Mouse (Mus musculus) liver, postnatal 0 days (tissue): ENCODE measurements around the gene Bmp7. TPM values are rescaled to one million over a fixed set of nuclear protein-coding genes. Genes with fewer than 3 reads are reported as not detected.
A peak's percentile ranks its signal among the peaks of the same experiment; 100 is the strongest.

Experiments used
- ATAC-seq: fragments of 200-750 bp; cut with Nextera tagmentation; 2 replicates; pipeline ENCODE4 v1.8.0; 2017; ENCODE audit warnings: mild to moderate bottlenecking, moderate library complexity
- DNase-seq: peaks from one replicate; pipeline ENCODE4 v3.0.0-alpha.2; 2016
- H3K27ac ChIP-seq: fragments of 300-500 bp; sonication (generic); 2 replicates; pipeline ENCODE4 v1.5.1; 2014; ENCODE audit warnings: antibody characterized with exemption, moderate library complexity, mild to moderate bottlenecking, low read depth
- H3K27me3 ChIP-seq: fragments of 300-500 bp; sonication (generic); 2 replicates; pipeline ENCODE4 v1.6.1; 2014; ENCODE audit warnings: low read length, control low read depth, mixed read lengths; ENCODE audit not compliant: insufficient read depth
- H3K36me3 ChIP-seq: fragments of 300-500 bp; sonication (generic); replicated peaks from 2 replicates; pipeline ENCODE4 v1.6.1; 2014; ENCODE audit warnings: mild to moderate bottlenecking, control low read depth, low read length, moderate library complexity, mixed read lengths; ENCODE audit not compliant: insufficient read depth
- H3K4me1 ChIP-seq: fragments of 300-500 bp; sonication (generic); 2 replicates; pipeline ENCODE4 v1.6.1; 2014; ENCODE audit warnings: antibody characterized with exemption, mild to moderate bottlenecking, control low read depth; ENCODE audit not compliant: insufficient read depth
- H3K4me2 ChIP-seq: fragments of 300-500 bp; sonication (generic); 2 replicates; pipeline ENCODE4 v1.6.1; 2014; ENCODE audit warnings: low read depth, mild to moderate bottlenecking, low read length, moderate library complexity, mixed read lengths
- H3K4me3 ChIP-seq: fragments of 300-500 bp; sonication (generic); 2 replicates; pipeline ENCODE4 v1.5.1; 2014; ENCODE audit warnings: low read depth, low read length
- H3K9ac ChIP-seq: fragments of 300-500 bp; sonication (generic); replicated peaks from 2 replicates; pipeline ENCODE4 v1.6.1; 2014; ENCODE audit warnings: mild to moderate bottlenecking, moderate library complexity
- H3K9me3 ChIP-seq: fragments of 300-500 bp; sonication (generic); 2 replicates; pipeline ENCODE4 v1.6.1; 2016; ENCODE audit warnings: mild to moderate bottlenecking, control low read depth, low read length, mixed read lengths
- CTCF ChIP-seq: sonication (generic); IDR thresholded peaks from 2 replicates; pipeline ENCODE4 v1.5.1; 2016; ENCODE audit warnings: antibody characterized with exemption, low read depth
- EP300 ChIP-seq: IDR thresholded peaks from 2 replicates; pipeline ENCODE4 v1.6.1; 2016; ENCODE audit warnings: antibody characterized with exemption, low read depth, mild to moderate bottlenecking
- WGBS: fragments of 180-500 bp; shearing (Covaris S2); extraction: QIAGEN DNeasy Blood & Tissue Kit; methylation state at CpG from one replicate; pipeline ENCODE4 v1.1.7; 2014; ENCODE audit not compliant: insufficient replicate concordance; 5-methylcytosine and 5-hydroxymethylcytosine counted together
- polyA plus RNA-seq: library from polyadenylated mRNA; unstranded; fragments of >200 nt; fragmentation: Nextera tagmentation; extraction: Ambion mirVana; gene quantifications from 2 replicates; pipeline ENCODE4 v1.2.1, GENCODE M21; 2015

Bmp7 gene
- polyA plus RNA-seq, 1 experiment from 2014 or later = 0.32 TPM

- ATAC-seq = no peak
- H3K9ac ChIP-seq = no peak overlapping the region
Measured at GRCm38 (mm10) chr2:172857048-172857447, 83.1 kb downstream of the Bmp7 start.

GRCm38 (mm10) chr2:172856549-172856948, 83.6 kb downstream of the Bmp7 start:
- H3K4me2 ChIP-seq = no peak overlapping the region
- no peaks in the 10 kb centered on the region for H3K9me3 ChIP-seq
- 55% methylated on average over 2 of the region's 2 CpGs for WGBS
- H3K4me1 ChIP-seq = 0 out of 2 replicates have a peak, but pooled peaks cover 3% of the 10 kb centered on the region
- no peak for TF ChIP-seq CTCF
- H3K9ac ChIP-seq = no peak overlapping the region
- no peaks in the 10 kb centered on the region for H3K27me3 ChIP-seq
- H3K36me3 ChIP-seq = no peaks in the 10 kb centered on the region
- DNase-seq (no peak), ATAC-seq (no peak)
- no peak overlapping the region for H3K27ac ChIP-seq
- H3K4me3 ChIP-seq = no peak overlapping the region

More at GRCm38 (mm10) chr2:172857048-172857447, 83.1 kb downstream of the Bmp7 start:
- H3K36me3 ChIP-seq = no peaks in the 10 kb centered on the region
- no peaks in the 10 kb centered on the region for H3K27me3 ChIP-seq
- WGBS = 60% methylated on average over 10 of the region's 10 CpGs
- H3K27ac ChIP-seq = no peak overlapping the region
- no peak overlapping the region for H3K4me2 ChIP-seq
- no peak for DNase-seq
- H3K4me3 ChIP-seq = no peak overlapping the region
- TF ChIP-seq EP300 (no peak), CTCF (no peak)
- no peaks in the 10 kb centered on the region for H3K9me3 ChIP-seq
- H3K4me1 ChIP-seq = 0 out of 2 replicates have a peak, but pooled peaks cover 3% of the 10 kb centered on the region

- H3K9me3 ChIP-seq = no peaks in the 10 kb centered on the region
- no peak overlapping the region for H3K9ac ChIP-seq
- ATAC-seq (peak; percentile 43), DNase-seq (no peak)
- TF ChIP-seq CTCF = no peak
- TF ChIP-seq EP300 = no peak
- H3K4me1 ChIP-seq = 0 out of 2 replicates have a peak, but pooled peaks cover 3% of the 10 kb centered on the region
- H3K27me3 ChIP-seq = no peaks in the 10 kb centered on the region
- WGBS = 52% methylated on average over 2 of the region's 2 CpGs
- no peaks in the 10 kb centered on the region for H3K36me3 ChIP-seq
- H3K27ac ChIP-seq = no peak overlapping the region
- H3K4me3 ChIP-seq = no peak overlapping the region
- H3K4me2 ChIP-seq = no peak overlapping the region
Measured at GRCm38 (mm10) chr2:172854136-172854535, 86.0 kb downstream of the Bmp7 start.

- Histone ChIP-seq H3K4me1 (0 out of 2 replicates have a peak, but pooled peaks cover 3% of the 10 kb centered on the region), H3K4me2 (no peak overlapping the region), H3K36me3 (no peaks in the 10 kb centered on the region), H3K4me3 (no peak overlapping the region), H3K27me3 (no peaks in the 10 kb centered on the region), H3K27ac (no peak overlapping the region), H3K9me3 (no peaks in the 10 kb centered on the region), H3K9ac (no peak overlapping the region)
- 42% methylated on average over 11 of the region's 11 CpGs for WGBS
- no peak for ATAC-seq
- no peak for DNase-seq
- no peak for TF ChIP-seq EP300
- no peak for TF ChIP-seq CTCF
Measured at GRCm38 (mm10) chr2:172851773-172852172, 88.3 kb downstream of the Bmp7 start.

- H3K4me3 ChIP-seq = no peak overlapping the region
- no peak overlapping the region for H3K27ac ChIP-seq
- no peak overlapping the region for H3K4me2 ChIP-seq
- H3K4me1 ChIP-seq = no peaks in the 10 kb centered on the region
- 66% methylated on average over 6 of the region's 6 CpGs for WGBS
- no peak overlapping the region for H3K9ac ChIP-seq
- H3K9me3 ChIP-seq = no peaks in the 10 kb centered on the region
- no peaks in the 10 kb centered on the region for H3K36me3 ChIP-seq
- no peaks in the 10 kb centered on the region for H3K27me3 ChIP-seq
- peak; percentile 48 for DNase-seq
- TF ChIP-seq EP300 (no peak), CTCF (peak; percentile 69)
- ATAC-seq = no peak
Measured at GRCm38 (mm10) chr2:172848193-172848592, 91.9 kb downstream of the Bmp7 start.

- no peak overlapping the region for H3K27ac ChIP-seq
- no peak overlapping the region for H3K4me2 ChIP-seq
- DNase-seq = no peak
- TF ChIP-seq CTCF (no peak), EP300 (no peak)
- no peak overlapping the region for H3K4me3 ChIP-seq
- no peak overlapping the region for H3K9ac ChIP-seq
- no peaks in the 10 kb centered on the region for H3K36me3 ChIP-seq
- ATAC-seq = no peak
- no peaks in the 10 kb centered on the region for H3K27me3 ChIP-seq
- H3K9me3 ChIP-seq = no peaks in the 10 kb centered on the region
- WGBS = 79% methylated on average over 4 of the region's 4 CpGs
- H3K4me1 ChIP-seq = no peaks in the 10 kb centered on the region
Measured at GRCm38 (mm10) chr2:172846311-172846575, 93.9 kb downstream of the Bmp7 start.
